Mouse (Mus musculus): ENCODE measurements around the gene Slc19a3. TPM values are rescaled to one million over a fixed set of nuclear protein-coding genes. Genes with fewer than 3 reads are reported as not detected.
A peak's percentile ranks its signal among the peaks of the same experiment; 100 is the strongest.

Gene Slc19a3
- 1 to 10 TPM; 1.4 to 2.3 (median 1.6) TPM for total RNA-seq (2022)

- DNase-seq (ENCODE audit: low spot score in 2 of 2), result peak; percentile 3 to 27
These were observed at the start of gene Slc19a3 for GRCm38 (mm10) chr1:83038109-83038672. TSS of gene Slc19a3 (minus strand) at chr1:83038448.

- DNase-seq (ENCODE audit: low spot score in 2 of 2), result no peak
These were observed 46.5 kb upstream of the Slc19a3 start for GRCm38 (mm10) chr1:83084790-83085189.

- no peak for DNase-seq (ENCODE audit: low spot score in 2 of 2)
These were observed 38.8 kb upstream of the Slc19a3 start for GRCm38 (mm10) chr1:83077016-83077415.

GRCm38 (mm10) chr1:83076190-83076917 lies 38.1 kb upstream of the Slc19a3 start:
- DNase-seq (ENCODE audit: low spot score in 2 of 2), result peak in 1 of 2 experiments; percentile 13

GRCm38 (mm10) chr1:83075526-83076189 lies 37.4 kb upstream of the Slc19a3 start:
- DNase-seq (ENCODE audit: low spot score in 2 of 2), result no peak

GRCm38 (mm10) chr1:83067205-83067604 lies 29.0 kb upstream of the Slc19a3 start:
- no peak for DNase-seq (ENCODE audit: low spot score in 2 of 2)

- DNase-seq (ENCODE audit: low spot score in 2 of 2), result no peak
These were observed 28.3 kb upstream of the Slc19a3 start for GRCm38 (mm10) chr1:83066577-83066976.

GRCm38 (mm10) chr1:83064851-83065250 lies 26.6 kb upstream of the Slc19a3 start:
- no peak for DNase-seq (ENCODE audit: low spot score in 2 of 2)

GRCm38 (mm10) chr1:83060643-83061042 lies 22.4 kb upstream of the Slc19a3 start, which contains the start of gene Krtap28-13:
TSS of gene Krtap28-13 (plus strand) at chr1:83060930.
- no peak for DNase-seq (ENCODE audit: low spot score in 2 of 2)

GRCm38 (mm10) chr1:83059278-83059677 lies 21.0 kb upstream of the Slc19a3 start, which contains the start of gene A030005K14Rik:
TSS of gene A030005K14Rik (minus strand) at chr1:83059378.
- DNase-seq (ENCODE audit: low spot score in 2 of 2), result no peak

- DNase-seq (ENCODE audit: low spot score in 2 of 2), result no peak
These were observed 20.2 kb upstream of the Slc19a3 start for GRCm38 (mm10) chr1:83058481-83058880.

GRCm38 (mm10) chr1:83044882-83045427 lies 6.7 kb upstream of the Slc19a3 start, which contains the start of gene Gm47969:
TSS of gene Gm47969 (plus strand) at chr1:83044932.
- DNase-seq (ENCODE audit: low spot score in 2 of 2), result no peak

GRCm38 (mm10) chr1:83042380-83042779 lies 4.1 kb upstream of the Slc19a3 start, which contains the start of gene Krtap28-10:
TSS of gene Krtap28-10 (minus strand) at chr1:83042480.
- no peak for DNase-seq (ENCODE audit: low spot score in 2 of 2)

- no peak for DNase-seq (ENCODE audit: low spot score in 2 of 2)
These were observed 832 bp upstream of the Slc19a3 start for GRCm38 (mm10) chr1:83039080-83039479.

- DNase-seq (ENCODE audit: low spot score in 2 of 2), result no peak
These were observed 1.2 kb downstream of the Slc19a3 start for GRCm38 (mm10) chr1:83036892-83037667.

GRCm38 (mm10) chr1:83034509-83034908 lies 3.7 kb downstream of the Slc19a3 start:
- no peak for DNase-seq (ENCODE audit: low spot score in 2 of 2)

GRCm38 (mm10) chr1:83032508-83032907 lies 5.7 kb downstream of the Slc19a3 start:
- DNase-seq (ENCODE audit: low spot score in 2 of 2), result no peak

GRCm38 (mm10) chr1:83031950-83032349 lies 6.3 kb downstream of the Slc19a3 start:
- DNase-seq (ENCODE audit: low spot score in 2 of 2), result no peak

- no peak for DNase-seq (ENCODE audit: low spot score in 2 of 2)
These were observed 21.7 kb downstream of the Slc19a3 start for GRCm38 (mm10) chr1:83016556-83016955.

GRCm38 (mm10) chr1:83015329-83015879 lies 22.8 kb downstream of the Slc19a3 start:
- no peak for DNase-seq (ENCODE audit: low spot score in 2 of 2)

GRCm38 (mm10) chr1:83014477-83014876 lies 23.8 kb downstream of the Slc19a3 start:
- no peak for DNase-seq (ENCODE audit: low spot score in 2 of 2)

Measured in layer of hippocampus, adult 8-10 months (tissue).